Mouse (Mus musculus): ENCODE results near the gene I830077J02Rik.

I830077J02Rik gene

DNA sequence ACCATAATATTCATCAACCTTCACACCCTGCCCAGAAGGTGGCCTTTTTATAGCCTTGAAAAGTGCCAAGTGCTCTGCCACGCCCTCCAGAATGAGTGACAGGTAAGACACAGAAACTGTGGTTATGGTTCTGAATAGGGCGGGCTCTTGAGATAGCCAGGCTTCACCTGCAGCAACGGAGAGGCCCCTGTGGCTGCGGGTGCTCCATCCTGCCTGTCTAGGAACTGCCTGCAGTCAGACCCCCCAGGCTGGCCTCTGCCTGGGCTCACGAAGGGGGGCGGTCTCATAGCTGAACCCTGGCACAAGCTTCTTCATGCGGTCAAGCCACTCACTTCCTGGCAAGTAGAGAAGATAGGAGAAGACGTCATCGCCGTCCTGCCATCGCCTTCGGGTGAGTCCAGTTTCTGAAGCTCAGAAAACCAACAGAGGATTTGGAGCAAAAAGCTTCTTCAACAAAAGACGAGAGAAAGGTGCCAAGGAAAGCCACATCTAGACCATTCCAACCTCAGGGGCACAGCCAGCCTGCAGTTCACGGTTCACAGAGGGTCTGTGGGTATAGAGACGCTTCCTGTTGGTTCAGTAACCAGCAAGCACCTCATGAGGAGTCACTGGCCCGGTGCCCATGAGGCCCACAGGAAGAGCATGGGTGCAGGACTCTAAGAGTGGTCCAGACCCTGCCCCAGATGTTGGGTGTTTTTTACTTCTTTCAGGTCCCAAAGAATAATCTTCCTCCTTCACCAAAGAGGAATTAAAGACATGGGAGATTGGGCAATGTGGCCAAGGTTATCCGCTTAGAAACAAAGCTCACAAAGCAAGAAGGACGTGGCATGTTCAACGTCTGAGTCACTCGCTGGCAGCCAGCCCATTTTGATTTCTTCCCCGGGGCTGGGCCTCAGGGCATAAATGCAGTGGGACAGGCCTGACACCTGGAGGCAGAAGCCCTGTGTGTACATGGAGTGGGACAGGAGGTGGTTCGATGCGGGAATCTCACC lies 37.6 kb downstream of the I830077J02Rik start:
- DNase-seq (ENCODE audit: extremely low spot score, low read depth, low spot score): no peak

DNA sequence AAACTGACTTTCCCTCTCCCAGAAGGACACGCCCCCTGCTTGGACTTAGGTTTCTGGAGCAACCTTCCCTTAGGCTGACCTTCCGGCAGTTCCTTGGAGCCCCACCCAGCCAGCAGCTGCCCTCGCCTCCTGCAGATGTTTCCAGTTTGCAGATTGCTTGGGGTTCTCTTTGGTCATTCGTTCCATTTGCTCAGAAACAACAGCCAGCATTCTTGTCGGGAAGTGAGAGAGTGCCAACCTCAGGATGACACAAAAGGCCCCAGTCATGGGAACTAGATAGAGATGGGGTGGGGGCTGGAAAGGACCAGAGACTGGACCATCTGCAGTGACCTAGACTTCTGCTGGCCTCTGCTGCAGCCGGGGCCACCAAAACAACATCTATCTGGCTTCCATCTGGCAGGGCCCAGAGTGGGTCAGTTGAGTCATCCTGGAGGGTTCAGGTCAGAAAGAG lies 38.5 kb downstream of the I830077J02Rik start:
- no peak for DNase-seq (ENCODE audit: extremely low spot score, low read depth, low spot score)

DNA sequence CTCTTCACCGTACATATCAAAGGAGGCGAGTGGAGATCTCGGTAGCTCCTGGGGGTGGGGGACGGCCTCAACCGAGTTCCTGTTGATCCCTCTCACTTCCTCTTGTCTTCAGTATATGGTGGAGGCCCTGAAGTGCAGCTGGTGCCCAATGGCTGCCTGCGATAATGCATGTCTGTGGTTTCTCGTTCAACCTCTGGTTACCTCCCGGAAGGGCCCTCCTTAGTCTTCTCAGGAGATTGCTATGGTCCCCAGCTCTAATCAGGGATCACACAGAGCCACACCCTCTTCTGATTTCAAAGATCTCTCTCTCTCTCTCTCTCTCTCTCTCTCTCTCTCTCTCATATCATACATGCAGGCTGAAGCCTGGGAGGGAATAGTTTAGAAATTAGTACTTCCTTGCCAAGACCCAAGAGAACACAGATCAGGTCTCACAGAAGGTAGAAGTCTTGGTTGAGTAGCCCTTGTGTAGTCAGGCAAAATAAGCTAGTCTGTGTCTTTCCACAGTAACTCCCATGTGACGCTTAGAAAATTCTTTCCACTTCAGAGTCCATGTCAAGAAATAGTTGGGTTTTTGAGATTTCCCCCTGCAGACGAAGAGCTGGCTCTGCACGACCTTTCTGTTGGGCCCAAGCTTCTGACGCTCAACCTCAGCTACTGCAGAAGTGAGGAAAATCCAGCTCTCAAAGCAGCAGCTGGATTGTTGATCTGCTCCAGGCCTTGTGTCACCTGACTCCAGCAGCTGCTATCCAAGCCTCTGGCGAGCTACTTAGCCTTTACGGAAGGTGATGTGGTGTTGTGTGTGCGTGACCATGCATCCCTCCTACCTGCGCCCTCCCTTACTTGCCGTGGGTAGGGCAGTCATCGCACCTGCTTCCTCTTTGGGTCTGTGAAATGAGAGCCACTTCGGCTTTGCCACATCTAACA lies 39.6 kb downstream of the I830077J02Rik start:
- no peak for DNase-seq (ENCODE audit: extremely low spot score, low read depth, low spot score)

DNA sequence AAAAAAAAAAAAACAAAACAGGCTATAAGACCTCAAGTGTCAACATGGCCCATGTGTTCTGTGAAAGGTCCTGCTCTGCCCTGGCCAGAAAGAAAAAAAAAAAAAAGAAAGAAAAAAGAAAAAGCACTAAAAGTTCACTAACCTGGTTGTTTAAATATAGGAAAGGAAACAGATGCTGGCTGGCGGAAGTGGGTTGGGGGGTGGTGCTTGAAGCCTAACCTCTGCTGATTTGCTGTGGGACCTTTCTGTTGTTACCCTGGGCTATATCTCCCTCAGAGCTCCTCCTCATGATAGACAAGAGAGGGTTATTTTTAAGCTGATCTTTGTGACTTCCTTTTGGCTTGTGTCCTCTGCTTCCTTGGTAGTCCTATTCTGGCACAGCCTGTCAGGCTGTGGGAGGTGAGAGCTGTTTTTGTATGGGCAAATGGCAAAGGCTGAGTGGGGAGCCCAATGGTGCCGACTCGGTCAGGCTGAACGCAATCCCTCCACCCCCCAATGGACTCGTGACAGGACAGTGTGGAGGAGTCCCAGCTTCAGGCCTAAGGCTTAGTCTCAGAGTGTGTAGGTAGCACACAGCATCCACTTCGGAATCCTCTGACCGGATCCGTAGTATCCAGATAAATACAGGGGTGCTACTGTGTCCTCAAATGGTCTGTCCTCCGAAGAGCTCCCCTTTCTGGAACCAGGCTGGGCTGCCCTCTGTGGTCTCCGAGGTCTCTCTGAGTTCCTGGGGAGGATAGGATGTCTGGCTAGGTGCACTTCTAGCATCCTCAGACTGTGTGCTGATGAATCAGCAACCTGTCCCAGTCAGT lies 40.5 kb downstream of the I830077J02Rik start:
- no peak for DNase-seq (ENCODE audit: extremely low spot score, low read depth, low spot score)

DNA sequence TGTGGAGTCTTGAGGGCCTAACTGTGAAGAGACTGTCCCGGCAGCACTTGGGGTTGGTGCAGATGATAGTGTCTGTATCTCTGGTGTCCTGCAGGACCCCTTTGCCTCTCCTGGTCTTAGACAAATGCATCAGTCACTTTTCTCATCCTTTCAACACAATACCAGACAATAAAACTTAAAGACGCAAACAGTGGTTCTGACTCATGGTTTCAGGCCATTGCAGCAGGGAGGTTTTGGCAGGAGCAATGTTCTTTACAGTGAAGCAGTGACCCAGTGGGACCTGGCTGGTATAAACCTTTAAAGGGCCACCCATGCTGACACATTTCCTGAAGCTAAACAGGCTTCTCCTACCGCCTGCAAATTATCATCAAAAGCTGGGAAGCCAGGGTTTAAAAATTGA lies 41.3 kb downstream of the I830077J02Rik start:
- DNase-seq (ENCODE audit: extremely low spot score, low read depth, low spot score): no peak

DNA sequence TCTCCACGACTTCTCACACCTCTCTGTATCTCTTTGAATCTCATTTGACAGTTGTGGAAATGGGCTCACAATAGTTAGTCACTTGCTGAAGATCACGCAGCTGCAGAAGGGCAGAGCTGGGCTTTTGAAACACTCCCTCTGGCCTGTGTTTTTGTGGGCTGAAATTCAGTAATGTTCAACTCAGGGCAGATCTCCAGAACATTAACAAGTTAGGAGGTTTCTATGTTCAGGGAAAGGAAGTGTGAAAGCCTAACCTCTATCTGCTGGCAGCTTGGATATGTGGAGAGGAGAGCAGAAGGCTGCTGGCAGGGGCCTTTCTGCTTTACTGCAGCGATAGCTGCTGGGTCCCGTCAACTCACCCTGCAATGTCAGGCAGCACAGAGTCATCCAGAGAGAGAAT lies 42.2 kb downstream of the I830077J02Rik start:
- no peak for DNase-seq (ENCODE audit: extremely low spot score, low read depth, low spot score)

DNA sequence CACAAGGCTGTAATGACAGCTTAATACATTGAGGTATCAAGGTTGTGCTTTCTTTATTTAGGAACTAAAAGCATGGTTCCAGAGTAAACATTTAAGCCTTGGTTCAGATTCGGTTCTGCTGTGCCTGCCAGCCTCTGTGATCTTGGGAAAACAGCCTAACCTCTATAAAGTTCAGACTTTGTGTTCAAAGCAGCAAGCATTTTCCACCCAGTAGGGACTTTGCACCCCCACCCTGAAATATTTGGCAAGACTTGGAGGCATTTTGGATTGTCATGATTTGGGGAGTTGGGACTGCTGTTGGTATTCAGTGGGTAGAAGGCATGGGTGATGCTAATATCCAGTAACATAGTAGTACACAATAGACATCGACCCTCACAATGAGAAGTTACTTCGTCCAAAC lies 43.5 kb downstream of the I830077J02Rik start:
- DNase-seq (ENCODE audit: extremely low spot score, low read depth, low spot score): no peak

DNA sequence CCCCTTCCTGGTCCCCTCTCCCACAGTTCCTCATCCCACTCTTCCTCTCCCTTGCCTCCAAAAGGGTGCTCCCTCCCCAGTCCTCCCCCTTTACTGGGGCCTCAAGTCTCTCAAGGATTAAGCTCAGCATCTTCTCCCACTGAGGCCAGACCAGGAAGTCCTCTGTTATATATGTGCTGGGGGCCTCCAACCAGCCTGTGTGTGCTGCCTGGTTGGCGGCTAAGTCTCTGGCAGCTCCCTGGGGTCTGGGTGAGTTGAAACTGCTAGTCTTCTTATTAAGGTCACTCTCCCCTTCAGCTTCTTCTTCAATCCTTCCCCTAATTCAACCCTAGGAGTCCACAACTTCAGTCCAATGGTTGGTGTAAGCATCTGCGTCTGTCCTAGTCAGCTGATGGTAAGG lies 49.4 kb downstream of the I830077J02Rik start:
- no peak for DNase-seq (ENCODE audit: extremely low spot score, low read depth, low spot score)

DNA sequence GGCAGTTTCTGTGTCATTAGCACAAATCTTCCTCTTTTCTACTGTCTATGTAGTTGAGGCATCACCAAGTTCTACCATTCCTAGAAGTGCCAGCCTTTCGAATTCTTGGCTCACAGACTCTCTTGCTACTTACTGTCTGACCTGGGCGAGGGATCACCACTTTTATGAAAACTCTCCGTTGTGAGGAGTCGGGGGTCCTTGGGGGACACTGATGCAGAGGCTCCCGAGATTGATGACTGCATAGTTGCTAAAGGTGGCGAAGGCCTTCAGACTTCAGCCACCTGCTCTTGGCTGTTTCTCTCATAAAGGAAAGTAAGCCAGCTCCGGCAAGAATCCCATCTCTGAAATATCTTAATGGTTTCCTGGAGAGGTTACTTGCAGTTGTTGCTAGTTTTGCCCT lies 50.4 kb downstream of the I830077J02Rik start:
- no peak for DNase-seq (ENCODE audit: extremely low spot score, low read depth, low spot score)

DNA sequence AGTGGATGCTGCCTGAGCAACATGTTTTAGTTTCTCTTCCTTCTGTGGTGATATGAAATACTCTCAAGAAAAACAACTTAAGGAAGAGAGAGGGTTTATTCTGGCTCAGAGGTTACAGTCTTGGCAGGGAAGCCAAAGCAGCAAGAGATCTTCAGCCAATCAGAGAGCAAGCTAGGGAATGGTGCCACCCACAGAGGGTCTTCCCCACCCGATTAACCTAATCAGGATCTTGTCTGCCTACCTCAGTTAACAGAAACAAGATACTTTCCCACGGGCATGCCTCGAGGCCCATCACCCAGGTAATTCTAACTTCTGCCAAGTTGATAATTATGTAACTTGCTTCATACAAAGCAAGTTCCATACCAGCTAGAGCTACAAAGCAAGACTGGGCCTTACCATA lies 52.0 kb downstream of the I830077J02Rik start:
- DNase-seq (ENCODE audit: extremely low spot score, low read depth, low spot score): no peak

DNA sequence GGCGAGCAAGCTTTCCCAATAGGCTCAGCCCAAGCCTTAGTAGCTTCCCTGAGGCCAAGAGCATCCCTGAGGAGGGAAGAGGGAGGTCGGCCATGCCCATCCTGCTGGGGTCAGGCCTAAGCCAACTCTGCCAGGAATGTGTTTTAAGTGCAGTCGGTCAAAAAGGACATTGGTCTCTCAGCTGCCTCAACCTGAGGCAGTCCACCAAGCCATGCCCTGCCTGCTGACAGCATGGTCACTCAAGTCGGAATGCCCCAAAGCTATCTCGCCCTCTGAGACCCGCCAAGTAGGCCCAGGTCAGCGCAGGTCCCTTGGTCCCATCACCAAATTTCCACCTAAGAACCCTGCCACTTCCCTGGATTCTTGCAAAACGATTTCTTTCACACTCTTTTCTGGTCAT lies 53.7 kb downstream of the I830077J02Rik start:
- DNase-seq (ENCODE audit: extremely low spot score, low read depth, low spot score): no peak

DNA sequence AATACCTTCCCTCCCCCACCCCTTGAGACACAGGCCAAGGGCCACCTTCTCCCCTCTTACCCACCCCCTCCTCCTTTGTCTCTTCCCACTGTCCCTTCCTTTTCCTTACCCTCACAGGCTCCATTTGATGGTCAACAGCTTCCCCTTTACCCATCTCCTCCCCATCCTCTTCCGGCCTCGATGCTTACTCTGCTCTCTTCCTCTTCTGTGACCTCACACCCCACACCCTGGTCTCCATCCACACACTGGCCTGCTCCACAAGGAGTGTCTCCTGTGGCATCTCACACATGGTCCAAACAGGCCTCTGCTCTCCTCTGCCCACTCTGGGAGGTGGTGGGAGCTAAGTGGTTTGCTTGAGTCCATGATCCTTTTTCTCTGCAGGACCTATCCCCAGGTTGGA lies 54.5 kb downstream of the I830077J02Rik start:
- DNase-seq (ENCODE audit: extremely low spot score, low read depth, low spot score): no peak

DNA sequence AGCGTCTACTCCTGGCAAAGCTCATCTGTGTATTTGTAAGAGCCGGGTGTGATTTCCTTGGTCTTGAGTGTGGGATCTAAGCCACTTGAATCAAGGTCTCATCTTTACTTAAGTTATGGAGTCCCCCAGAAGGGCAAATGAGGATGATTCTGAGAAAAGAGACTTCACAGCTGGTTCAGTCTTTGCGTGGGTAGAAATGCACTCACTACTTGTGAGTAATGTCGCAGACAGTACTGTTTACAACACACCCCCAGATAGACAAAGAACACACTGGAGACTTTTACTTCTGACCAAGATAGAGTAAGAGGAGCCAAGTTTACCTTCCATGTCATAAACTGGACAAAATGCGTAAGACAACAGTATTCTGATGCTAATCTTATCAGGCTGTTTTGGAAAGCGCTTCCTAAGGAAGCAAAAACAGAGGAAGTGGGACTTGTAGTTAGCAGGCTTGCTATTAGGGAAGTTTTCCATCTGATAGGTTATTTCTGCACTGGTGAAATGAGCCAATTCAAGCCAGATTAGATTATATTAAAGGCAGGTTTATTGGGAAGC lies 55.1 kb downstream of the I830077J02Rik start:
- DNase-seq (ENCODE audit: extremely low spot score, low read depth, low spot score): no peak

DNA sequence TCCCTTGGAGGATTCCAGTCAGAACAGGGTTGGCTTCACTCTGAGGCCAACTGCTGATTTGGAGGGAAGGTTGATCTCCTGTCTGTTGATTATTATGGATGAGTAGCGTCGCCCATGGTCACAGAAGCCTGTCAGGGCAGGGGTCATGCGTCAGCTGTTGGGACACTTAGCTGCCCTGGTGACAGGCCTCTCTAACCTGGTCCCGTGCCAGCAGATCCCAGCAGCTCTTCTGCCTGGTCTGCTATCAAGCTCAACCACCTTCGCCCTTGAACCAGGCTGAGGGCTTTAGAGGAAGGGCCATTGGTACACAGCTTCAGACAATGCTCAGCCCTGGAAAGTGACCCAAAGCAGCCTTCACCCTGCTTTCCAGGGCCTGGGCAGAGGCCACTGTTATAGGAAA lies 56.4 kb downstream of the I830077J02Rik start:
- DNase-seq (ENCODE audit: extremely low spot score, low read depth, low spot score): no peak

Measured in hindlimb bud, embryonic 11.5 days (tissue).